Mouse (Mus musculus) heart, adult 18-20 months (tissue): ENCODE data around the gene Repin1. TPM values are rescaled to one million over a fixed set of nuclear protein-coding genes. Genes with fewer than 3 reads are reported as not detected.

Experiments used
- DNase-seq, 2 experiments: peaks; one replicate each; pipeline ENCODE4 v3.0.0; 2021 to 2022; ENCODE audit warnings: mixed read lengths in 1 of 2
- long read RNA-seq, 2 experiments: library from polyadenylated mRNA; stranded (forward); transcript quantifications; one replicate each; pipeline ENCODE4 v2.0.0; 2021
- total RNA-seq, 2 experiments: library from RNA; stranded (reverse); gene quantifications; 2 replicates each; pipeline ENCODE4 v1.2.3; 2021

The Repin1 gene
- total RNA-seq = 10 to 100 TPM; 32.3 to 32.9 TPM
- long read RNA-seq, experiment 1, partial matches to known transcripts = 0 of 11 reads
- long read RNA-seq, experiment 1, other reads (novel, unspliced or antisense) = 5 of 11 reads
- long read RNA-seq, experiment 2, partial matches to known transcripts = 0 of 2 reads
- long read RNA-seq, experiment 2, other reads (novel, unspliced or antisense) = 1 of 2 reads

GRCm38 (mm10) chr6:48593158-48594042 is at the start of gene Repin1, which contains the start of gene Gm44965:
TSS of gene Repin1 (plus strand) at chr6:48593883.
TSS of gene Gm44965 (plus strand) at chr6:48593941.
- DNase-seq = peak; percentile 95 to 97

- no peak for DNase-seq
Measured at GRCm38 (mm10) chr6:48545251-48545650, 48.4 kb upstream of the Repin1 start.

- DNase-seq = peak in 1 of 2 experiments; percentile 76
Measured at GRCm38 (mm10) chr6:48546271-48546670, 47.4 kb upstream of the Repin1 start.

- DNase-seq = peak; percentile 54 to 79
Measured at GRCm38 (mm10) chr6:48546858-48547257, 46.8 kb upstream of the Repin1 start.

- DNase-seq = no peak
Measured at GRCm38 (mm10) chr6:48548314-48548713, 45.4 kb upstream of the Repin1 start.

- peak; percentile 42 for DNase-seq
Measured at GRCm38 (mm10) chr6:48552918-48553317, 40.8 kb upstream of the Repin1 start.

GRCm38 (mm10) chr6:48553819-48554218 is 39.9 kb upstream of the Repin1 start:
- no peak for DNase-seq

- peak; percentile 98 to 100 for DNase-seq
Measured at GRCm38 (mm10) chr6:48554280-48555103, 39.2 kb upstream of the Repin1 start, which contains the start of gene Lrrc61. TSS of gene Lrrc61 (plus strand) at chr6:48554796.

- peak in 1 of 2 experiments; percentile 88 for DNase-seq
Measured at GRCm38 (mm10) chr6:48555104-48555890, 38.4 kb upstream of the Repin1 start.

GRCm38 (mm10) chr6:48555956-48556355 is 37.7 kb upstream of the Repin1 start:
- no peak for DNase-seq

- DNase-seq = no peak
Measured at GRCm38 (mm10) chr6:48565693-48566310, 27.9 kb upstream of the Repin1 start.

GRCm38 (mm10) chr6:48566312-48566711 is 27.4 kb upstream of the Repin1 start:
- DNase-seq = peak; percentile 81 to 87

GRCm38 (mm10) chr6:48568036-48568984 is 25.4 kb upstream of the Repin1 start:
- peak; percentile 68 to 74 for DNase-seq

- no peak for DNase-seq
Measured at GRCm38 (mm10) chr6:48569065-48569807, 24.4 kb upstream of the Repin1 start.

- no peak for DNase-seq
Measured at GRCm38 (mm10) chr6:48572014-48572413, 21.7 kb upstream of the Repin1 start.

GRCm38 (mm10) chr6:48572572-48573061 is 21.1 kb upstream of the Repin1 start, which contains the start of gene Rarres2:
TSS of gene Rarres2 (minus strand) at chr6:48572789.
- peak; percentile 79 to 85 for DNase-seq

GRCm38 (mm10) chr6:48573280-48573679 is 20.4 kb upstream of the Repin1 start:
- DNase-seq = peak; percentile 64 to 73

GRCm38 (mm10) chr6:48573981-48574380 is 19.7 kb upstream of the Repin1 start:
- no peak for DNase-seq

GRCm38 (mm10) chr6:48578736-48579135 is 14.9 kb upstream of the Repin1 start:
- DNase-seq = no peak
